Mouse (Mus musculus) megakaryocyte, embryonic 14.5 days (primary cell): ENCODE results near the gene Riiad1.

ENCODE experiments used
- FLI1 ChIP-seq: IDR thresholded peaks from 2 replicates; pipeline ENCODE4 v1.6.1; 2012; ENCODE audit warnings: low read length, inconsistent platforms, mixed read lengths
- GATA1 ChIP-seq: IDR thresholded peaks from 3 replicates; pipeline ENCODE4 v1.6.1; 2012; ENCODE audit warnings: mixed read lengths, low read length, inconsistent platforms, borderline replicate concordance

DNA sequence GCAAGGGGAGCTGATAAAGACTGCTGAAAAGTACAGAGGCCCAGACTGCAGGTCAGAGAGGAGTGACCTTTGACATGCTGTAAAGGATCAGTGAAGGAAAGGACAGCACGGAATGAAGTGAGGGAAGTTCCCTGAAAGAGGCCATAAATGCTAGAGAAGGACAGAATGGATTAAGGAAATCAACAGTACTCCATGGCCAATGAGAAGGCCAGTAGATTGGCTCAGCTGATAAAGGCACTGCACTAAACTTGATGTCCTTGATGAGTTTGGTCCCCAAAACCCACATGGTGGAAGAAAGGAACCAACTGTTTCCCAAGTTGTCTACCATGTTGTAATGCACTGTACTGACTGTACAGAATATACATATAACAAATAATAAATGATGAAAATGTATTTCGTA, 46.6 kb upstream of the Riiad1 start:
- TF ChIP-seq GATA1 (no peak), FLI1 (no peak)
